Mouse (Mus musculus): ENCODE data around the gene Set. TPM values are rescaled to one million over a fixed set of nuclear protein-coding genes. Genes with fewer than 3 reads are reported as not detected.

Set gene
- polyA plus RNA-seq (2012), result 599 and 669 TPM in 2 replicates

DNA sequence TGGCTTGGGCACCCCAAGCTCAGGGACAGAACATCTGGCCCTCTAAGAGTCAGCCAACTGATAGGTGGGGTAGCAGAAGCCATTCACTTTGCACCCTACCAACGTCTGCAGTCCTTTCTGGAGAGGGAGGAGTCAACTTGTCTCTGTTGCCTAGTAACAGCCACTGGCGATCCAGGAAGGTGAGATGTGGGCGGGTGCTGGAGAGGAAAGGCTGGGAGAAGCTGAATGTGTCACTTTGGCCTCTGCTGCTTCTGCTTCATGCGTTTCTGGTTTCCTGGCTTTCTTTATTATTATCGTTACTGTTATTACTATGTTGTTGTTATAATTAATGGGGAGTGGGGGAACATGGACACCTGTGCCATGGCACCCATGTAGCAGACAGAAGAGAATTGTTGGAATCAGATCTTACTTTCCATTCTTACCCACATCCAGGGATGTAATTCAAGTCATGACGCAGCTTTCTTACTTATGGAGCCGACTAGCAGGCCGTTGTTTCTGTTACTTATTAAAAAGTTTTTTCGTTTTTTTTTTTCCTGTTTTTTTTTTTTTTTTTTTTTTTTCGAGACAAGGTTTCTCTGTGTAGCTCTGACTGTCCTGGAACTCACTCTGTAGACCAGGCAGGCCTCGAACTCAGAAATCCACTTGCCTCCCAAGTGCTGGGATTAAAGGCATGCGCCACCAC lies at the start of gene Set:
Gene Set (plus strand): TSS at position 156 of the 682 bp plus-strand sequence.

GRCm38 (mm10) chr2:30048699-30049388 lies 8.3 kb upstream of the Set start, which contains the start of gene Wdr34:
Gene Wdr34, minus strand, starts transcription at chr2:30048881.

DNA sequence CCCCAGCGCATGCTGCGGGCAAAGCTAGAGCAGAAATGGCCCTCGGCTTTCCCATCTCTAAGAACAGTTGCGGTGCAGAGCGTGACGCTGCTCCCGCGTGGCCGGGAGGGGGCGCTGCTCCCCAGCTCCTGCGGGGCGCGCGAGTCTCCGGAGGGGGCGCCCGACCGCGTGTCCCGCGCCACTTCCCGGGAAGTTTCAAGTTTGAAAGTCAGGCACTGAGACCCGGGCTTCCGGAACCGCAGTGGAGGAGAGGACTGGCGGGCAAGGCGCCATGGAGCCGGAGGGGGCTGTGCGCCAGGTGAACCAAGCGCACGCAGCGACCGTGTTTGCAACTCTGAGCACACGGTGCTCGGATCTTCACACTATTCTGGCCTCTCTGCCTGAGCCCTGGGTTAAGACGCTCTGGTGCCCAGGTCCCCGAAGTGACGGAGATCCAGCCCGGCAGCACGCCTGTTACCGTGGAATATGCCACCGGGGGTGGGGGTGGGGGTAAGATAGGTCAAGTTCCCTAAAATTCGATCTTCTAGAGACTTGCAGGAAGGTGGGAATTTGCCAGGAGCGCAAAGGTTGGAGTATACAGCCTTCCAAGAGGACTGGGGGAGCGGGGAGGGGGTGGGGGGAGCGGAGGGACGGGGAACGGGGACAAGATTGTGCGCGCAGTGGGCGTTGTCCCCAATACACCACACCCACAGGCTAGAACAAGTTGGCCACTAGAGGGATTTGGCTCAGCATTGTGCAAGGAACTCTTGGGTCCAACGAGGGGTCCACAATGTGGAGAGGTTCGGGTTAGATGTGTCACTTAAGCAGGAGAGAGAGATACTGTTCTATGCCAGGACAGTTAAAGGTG lies 20.5 kb downstream of the Set start, which contains the start of gene Pkn3:
Gene Pkn3 (plus strand): TSS at position 183 of the 847 bp plus-strand sequence.

GRCm38 (mm10) chr2:30093471-30094207 lies 36.5 kb downstream of the Set start, which contains the start of gene Zdhhc12:
Gene Zdhhc12, minus strand, starts transcription at chr2:30093648.

Other genes starting within 250 kb of the Set start
- 69.0 and 81.2 TPM in 2 replicates for gene Urm1, start 237.3 kb upstream of the Set start, polyA plus RNA-seq (2012)
- 29.6 and 30.5 TPM in 2 replicates for gene Cercam, start 188.2 kb upstream of the Set start, polyA plus RNA-seq (2012)
- gene Odf2, start 168.2 kb upstream of the Set start, polyA plus RNA-seq (2012), result 26.2 and 45.0 TPM in 2 replicates
- 51.3 and 60.3 TPM in 2 replicates for gene Gle1, start 122.0 kb upstream of the Set start, polyA plus RNA-seq (2012)
- 49.7 and 55.9 TPM in 2 replicates for gene Sptan1, start 91.8 kb upstream of the Set start, polyA plus RNA-seq (2012)
- gene Wdr34, start 8.5 kb upstream of the Set start, polyA plus RNA-seq (2012), result 26.0 and 26.5 TPM in 2 replicates
- 35.4 and 39.2 TPM in 2 replicates for gene Pkn3, start 20.3 kb downstream of the Set start, polyA plus RNA-seq (2012)
- 24.3 and 28.2 TPM in 2 replicates for gene Zdhhc12, start 36.3 kb downstream of the Set start, polyA plus RNA-seq (2012)
- gene Zer1, start 67.2 kb downstream of the Set start, polyA plus RNA-seq (2012), result 17.4 and 20.6 TPM in 2 replicates
- gene Tbc1d13, start 76.4 kb downstream of the Set start, polyA plus RNA-seq (2012), result 32.4 and 40.5 TPM in 2 replicates
- gene Endog, start 114.1 kb downstream of the Set start, polyA plus RNA-seq (2012), result 24.5 and 27.9 TPM in 2 replicates
- 52.5 and 60.2 TPM in 2 replicates for gene Spout1, start 121.1 kb downstream of the Set start, polyA plus RNA-seq (2012)
- 6.2 and 8.0 TPM in 2 replicates for gene Kyat1, start 148.5 kb downstream of the Set start, polyA plus RNA-seq (2012)
- gene Lrrc8a, start 180.3 kb downstream of the Set start, polyA plus RNA-seq (2012), result 6.2 and 9.9 TPM in 2 replicates
- gene Gm28035, start 183.2 kb downstream of the Set start, polyA plus RNA-seq (2012), result 4.3 TPM in 2 replicates
- gene Phyhd1, start 208.8 kb downstream of the Set start, polyA plus RNA-seq (2012), result 0.49 TPM in 1 of 2 replicates, not detected in the other
- not detected in 2 replicates for gene Gm28038, start 223.7 kb downstream of the Set start, polyA plus RNA-seq (2012)
- 5.8 and 7.0 TPM in 2 replicates for gene Dolk, start 229.0 kb downstream of the Set start, polyA plus RNA-seq (2012)
- gene Nup188, start 229.0 kb downstream of the Set start, polyA plus RNA-seq (2012), result 70.1 and 71.7 TPM in 2 replicates

All from megakaryocyte-erythroid progenitor cell, adult 5 weeks (primary cell).